Mouse (Mus musculus): Measurements from ENCODE around the gene Chil1.

Gene Chil1

DNA sequence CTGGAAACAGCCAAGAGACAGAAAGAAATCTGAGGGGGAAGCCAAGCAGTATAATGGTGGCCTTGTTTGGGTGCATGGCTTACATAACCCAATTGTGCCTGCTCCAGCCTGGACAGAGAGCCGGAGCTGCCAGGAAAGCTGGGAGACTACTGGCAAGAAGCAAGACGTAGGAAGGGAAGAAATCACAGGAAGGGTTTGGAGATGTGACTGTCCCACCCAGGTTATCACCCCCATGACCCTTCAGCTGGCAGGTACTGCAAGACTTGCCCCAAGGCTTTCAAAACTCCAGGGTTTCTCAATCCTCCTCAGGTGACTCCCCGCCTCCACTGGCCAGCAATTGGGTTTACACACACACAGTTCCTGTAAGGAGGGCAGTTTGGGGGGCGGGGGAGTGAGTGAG lies at the start of gene Chil1:
Gene Chil1, plus strand, starts transcription at position 152 of the 400 bp plus-strand sequence.
- in situ Hi-C loops (cut with MseI, MboI): no loop called here

- in situ Hi-C loops (cut with MseI, MboI): no loop called here
These were observed 48.7 kb upstream of the Chil1 start for GRCm38 (mm10) chr1:134133316-134133715.

DNA sequence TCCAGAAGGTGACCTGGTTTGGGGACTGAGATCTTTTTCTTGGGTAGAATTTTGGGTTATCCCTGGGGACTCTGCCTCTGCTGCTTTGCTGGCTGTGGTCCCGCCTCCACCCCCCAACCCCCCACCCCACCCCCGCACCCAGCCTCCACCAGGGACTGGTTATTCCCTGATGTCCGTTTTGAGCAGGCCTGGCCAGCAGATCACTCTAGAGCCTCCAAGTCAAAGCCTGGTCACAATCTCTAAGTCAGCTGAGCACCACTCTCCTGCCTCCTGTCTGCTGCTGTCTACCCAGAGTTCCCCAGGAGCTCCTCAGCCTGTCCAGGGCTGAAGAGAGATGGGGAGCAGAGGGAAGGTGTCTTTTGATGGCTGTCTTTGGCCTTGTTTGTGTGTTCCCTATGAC lies 45.6 kb upstream of the Chil1 start:
- in situ Hi-C loops (cut with MseI, MboI): no loop called here

- in situ Hi-C loops (cut with MseI, MboI): no loop called here
These were observed 43.6 kb upstream of the Chil1 start for GRCm38 (mm10) chr1:134138424-134138823.

- in situ Hi-C loops (cut with MseI, MboI): no loop called here
These were observed 39.6 kb upstream of the Chil1 start for GRCm38 (mm10) chr1:134142363-134142794.

- in situ Hi-C loops (cut with MseI, MboI): no loop called here
These were observed 35.9 kb upstream of the Chil1 start for GRCm38 (mm10) chr1:134146066-134146465.

DNA sequence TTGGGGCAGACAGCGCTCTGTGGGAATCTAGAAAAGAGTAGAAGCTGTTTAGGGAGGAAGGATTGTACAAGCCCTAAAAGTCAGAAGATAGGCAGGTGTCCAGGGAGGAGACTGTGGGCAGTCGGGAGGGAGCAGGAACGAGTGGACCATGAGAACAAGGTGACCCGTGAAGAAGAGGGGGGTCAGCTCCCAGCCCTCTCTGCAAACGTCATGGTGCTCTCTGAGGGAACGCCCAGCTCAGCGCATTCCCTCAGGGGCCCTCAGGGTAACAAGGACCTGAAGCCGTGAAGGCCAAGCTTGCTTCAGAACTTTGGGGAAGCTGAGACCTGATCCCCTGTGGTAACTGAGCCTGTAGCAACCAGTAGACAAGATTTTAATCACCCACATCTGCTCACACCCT lies 31.9 kb upstream of the Chil1 start:
- in situ Hi-C loops (cut with MseI, MboI): loop anchor here (5.0 to 10.0 kb wide), 4 partner anchors 92 to 187 kb away; partner anchors contain the start of gene Ppfia4 (in 1 of the 2)

DNA sequence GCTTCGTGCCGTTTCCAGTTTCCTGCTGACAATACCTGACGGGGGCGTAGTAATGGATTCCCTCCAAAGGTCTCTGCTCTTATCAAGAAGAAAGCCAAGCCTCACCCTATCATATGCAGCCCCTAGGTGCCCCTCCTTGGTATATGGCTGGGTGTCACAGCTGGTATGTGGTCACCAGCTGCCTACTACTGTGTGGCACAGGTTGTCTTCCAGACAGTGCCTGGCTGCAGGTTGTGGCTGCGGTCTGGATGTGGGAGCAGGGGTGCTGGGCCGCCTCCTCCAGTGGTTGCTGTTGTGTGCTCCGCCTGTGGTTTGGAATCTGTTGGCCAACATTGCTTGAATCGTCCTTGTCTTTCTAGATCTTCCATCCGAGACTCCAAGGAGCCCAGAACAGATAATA lies 31.2 kb upstream of the Chil1 start:
- in situ Hi-C loops (cut with MseI, MboI): loop anchor here (5.0 to 10.0 kb wide), 4 partner anchors 92 to 187 kb away; partner anchors contain the start of gene Ppfia4 (in 1 of the 2)

DNA sequence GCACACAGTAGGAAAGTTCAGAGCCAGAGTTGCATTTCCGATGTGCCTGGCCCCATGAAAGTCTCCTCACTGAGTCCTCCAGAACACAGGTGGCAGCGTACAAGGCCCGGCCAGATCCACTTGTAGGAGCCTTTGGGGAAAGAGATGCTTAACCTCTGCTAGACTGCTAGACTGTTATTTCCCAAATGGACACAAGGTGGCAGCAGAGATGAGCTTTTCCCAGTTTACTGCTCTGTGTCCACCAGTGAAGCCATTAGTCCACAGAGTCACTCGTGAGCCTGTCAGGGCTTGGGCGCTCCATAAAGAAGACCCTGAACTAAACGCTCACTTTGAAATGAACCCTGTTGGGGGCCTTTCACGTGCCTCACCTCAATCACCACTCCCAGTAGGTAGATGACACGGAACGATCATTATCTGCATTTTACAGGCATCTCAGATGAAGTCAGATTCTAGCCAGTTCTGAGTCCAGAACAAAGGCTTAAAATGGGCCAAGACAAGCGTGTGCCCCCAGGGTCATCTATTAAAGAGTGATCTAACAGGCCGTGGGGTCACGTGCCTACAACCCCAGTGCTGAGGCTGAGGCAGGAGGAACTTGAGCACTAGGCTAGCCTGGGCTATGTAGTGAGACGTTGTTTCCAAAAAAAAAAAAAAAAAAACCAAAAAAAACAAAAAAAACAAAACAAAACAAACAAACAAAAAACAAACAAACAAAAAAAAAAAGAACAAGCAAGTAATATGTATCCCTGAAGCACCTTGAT lies 30.1 kb upstream of the Chil1 start:
- in situ Hi-C loops (cut with MseI, MboI): loop anchor here (5.0 to 10.0 kb wide), 4 partner anchors 90 to 185 kb away; partner anchors contain the start of gene Ppfia4 (in 1 of the 2)

GRCm38 (mm10) chr1:134152626-134153590 lies 29.1 kb upstream of the Chil1 start:
- in situ Hi-C loops (cut with MseI, MboI): loop anchor here (5.0 to 10.0 kb wide), 4 partner anchors 89 to 184 kb away; partner anchors contain the start of gene Ppfia4 (in 1 of the 2)

DNA sequence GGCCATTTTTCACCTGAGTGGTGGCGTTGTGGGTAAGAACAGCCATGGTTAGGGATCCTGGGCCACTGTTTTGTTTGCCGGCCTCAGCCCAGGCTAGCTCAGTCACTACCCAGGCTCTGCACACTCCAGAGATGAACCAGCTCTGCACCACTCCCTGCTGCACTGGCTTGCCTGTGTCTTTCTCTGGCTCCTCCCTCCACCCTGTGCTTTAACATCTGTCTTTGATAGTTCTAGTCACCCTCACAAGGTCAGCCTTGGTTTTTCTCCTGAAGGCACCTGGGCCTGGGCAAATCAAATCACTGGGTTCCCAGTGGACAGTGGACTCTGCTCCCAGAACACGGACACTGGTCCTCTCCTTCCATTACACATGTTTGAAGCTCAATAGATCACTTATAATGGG lies 27.9 kb upstream of the Chil1 start:
- in situ Hi-C loops (cut with MseI, MboI): loop anchor here (5.0 to 10.0 kb wide), 4 partner anchors 88 to 183 kb away; partner anchors contain the start of gene Ppfia4 (in 1 of the 2)

GRCm38 (mm10) chr1:134154655-134155054 lies 27.3 kb upstream of the Chil1 start:
- in situ Hi-C loops (cut with MseI, MboI): loop anchor here (5.0 to 10.0 kb wide), 4 partner anchors 88 to 183 kb away; partner anchors contain the start of gene Ppfia4 (in 1 of the 2)

DNA sequence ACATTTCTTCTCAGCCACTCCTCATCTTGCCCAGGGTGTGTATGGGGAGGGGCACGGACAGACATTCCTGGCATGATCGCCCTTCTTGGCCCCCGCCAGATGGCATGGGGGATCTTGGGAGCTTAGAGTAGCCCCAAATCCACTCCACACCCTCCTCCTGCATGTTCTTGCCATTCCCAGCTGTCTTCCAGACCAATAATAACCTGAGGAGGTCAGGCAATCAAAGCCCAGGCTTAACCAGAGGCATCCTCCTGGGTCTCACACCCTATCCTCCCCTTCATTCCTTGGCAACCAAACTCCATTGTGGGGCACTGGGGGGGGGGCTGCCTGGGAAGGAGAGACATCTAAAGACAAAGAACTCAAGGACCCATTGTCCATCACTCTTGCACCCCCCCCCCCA lies 21.6 kb upstream of the Chil1 start:
- in situ Hi-C loops (cut with MseI, MboI): no loop called here

- in situ Hi-C loops (cut with MseI, MboI): no loop called here
These were observed 20.6 kb upstream of the Chil1 start for GRCm38 (mm10) chr1:134161399-134161798.

DNA sequence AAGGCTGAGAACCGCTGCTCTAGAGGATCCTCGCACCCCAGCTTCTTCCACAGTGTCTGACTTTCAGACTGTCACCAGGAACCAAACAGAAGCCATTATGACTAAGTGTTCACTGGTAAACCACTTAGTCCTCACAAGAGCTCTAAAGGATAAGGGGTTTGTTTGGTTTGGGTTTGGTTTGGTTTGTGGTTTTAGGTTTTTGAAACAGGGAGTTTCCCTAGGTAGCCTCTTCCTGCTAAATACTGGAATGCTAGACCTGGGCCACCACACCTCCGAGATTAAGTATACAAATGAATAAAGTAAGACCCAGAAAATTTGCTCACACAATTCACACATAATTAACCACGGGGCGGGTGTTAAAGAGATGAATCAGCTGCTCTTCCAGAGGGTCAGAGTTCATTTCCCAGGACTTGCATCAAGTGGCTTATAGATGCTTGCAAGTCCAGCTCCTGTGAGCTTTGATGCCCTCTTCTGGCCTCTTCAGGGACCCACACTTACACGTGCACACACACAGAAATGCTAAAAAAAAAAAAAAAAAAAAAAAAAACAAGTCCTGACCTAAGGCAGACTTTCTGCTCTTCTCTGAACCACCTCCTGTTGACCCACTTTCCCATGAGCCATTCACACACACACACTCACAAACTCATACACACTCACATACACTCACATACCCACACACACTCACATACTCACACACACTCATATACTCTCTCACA lies 19.3 kb upstream of the Chil1 start:
- in situ Hi-C loops (cut with MseI, MboI): no loop called here

DNA sequence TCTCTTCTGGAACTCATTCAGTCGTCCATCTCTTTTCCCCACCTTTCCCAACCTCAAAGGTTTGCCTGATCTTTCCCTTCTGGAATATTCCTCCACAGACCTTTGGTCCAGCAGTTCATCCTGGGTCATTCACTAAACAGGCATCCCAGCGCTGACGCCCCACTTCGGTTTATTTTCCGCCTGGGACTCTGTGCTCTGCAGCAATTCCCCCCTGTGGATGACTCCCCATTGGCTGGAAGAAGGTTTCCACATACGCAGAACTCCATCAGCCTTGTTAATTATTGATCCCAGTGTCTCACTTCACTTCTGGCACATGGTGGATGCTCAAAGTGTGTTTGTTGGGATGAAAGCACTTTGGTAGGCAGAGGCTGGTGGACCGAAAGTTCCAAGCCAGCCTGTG lies 18.5 kb upstream of the Chil1 start:
- in situ Hi-C loops (cut with MseI, MboI): no loop called here

DNA sequence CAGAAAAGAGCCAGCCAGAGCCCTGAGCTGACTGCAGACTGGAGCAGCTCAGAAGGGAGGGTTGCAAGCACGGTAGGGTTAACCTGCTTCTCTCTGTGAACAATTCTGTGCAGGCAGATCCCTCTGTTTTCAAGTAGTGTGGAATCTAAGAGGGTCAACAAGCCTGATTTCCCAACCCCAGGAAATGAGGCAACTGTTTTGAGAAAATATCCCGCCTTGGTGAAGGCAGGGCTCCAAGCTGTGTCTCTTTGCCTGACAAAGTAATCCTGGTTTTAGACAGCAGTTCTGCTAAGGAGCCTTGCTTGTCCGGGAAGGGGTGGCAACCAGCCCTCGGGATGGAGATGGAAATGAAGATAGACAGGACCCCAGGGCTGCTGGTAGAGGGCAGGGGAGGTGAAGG lies 17.5 kb upstream of the Chil1 start:
- in situ Hi-C loops (cut with MseI, MboI): no loop called here

- in situ Hi-C loops (cut with MseI, MboI): no loop called here
These were observed 15.4 kb upstream of the Chil1 start for GRCm38 (mm10) chr1:134166547-134166946.

GRCm38 (mm10) chr1:134167416-134168305 lies 14.3 kb upstream of the Chil1 start:
- in situ Hi-C loops (cut with MseI, MboI): no loop called here

- in situ Hi-C loops (cut with MseI, MboI): no loop called here
These were observed 13.4 kb upstream of the Chil1 start for GRCm38 (mm10) chr1:134168567-134168966.
